Mouse (Mus musculus) CD4-positive, CD25-positive, alpha-beta regulatory T cell, adult 4 months (primary cell): ENCODE measurements around the gene Slco3a1. TPM values are rescaled to one million over a fixed set of nuclear protein-coding genes. Genes with fewer than 3 reads are reported as not detected.

ENCODE experiments used
- ATAC-seq: one replicate; pipeline ENCODE4 v1.8.0; 2017
- polyA plus RNA-seq, 2 experiments: library from polyadenylated mRNA; unstranded; fragments of 100-300 nt; shearing (Covaris generic); gene quantifications; one replicate each; pipeline ENCODE4 v1.2.1; 2017

The Slco3a1 gene
- polyA plus RNA-seq, 2 experiments from 2014 or later: 16.7 to 18.0 TPM

DNA sequence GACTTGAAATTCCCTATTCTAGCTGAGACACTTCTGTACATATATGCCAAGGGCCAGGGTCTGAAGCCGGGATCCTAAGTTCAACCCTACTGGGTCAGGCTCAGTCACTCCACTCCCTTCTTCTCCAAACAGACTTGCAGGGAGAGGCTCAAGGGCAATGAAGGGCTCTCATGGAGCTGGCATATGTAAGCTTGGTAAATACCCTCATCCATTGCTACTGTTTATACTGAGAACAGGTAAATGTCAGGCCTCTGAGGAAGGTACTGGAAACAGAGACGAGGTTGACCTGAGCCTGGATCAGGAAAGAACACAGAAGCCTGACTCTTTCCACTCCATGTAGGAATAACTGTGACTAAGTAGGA is 70.6 kb downstream of the Slco3a1 start:
- no peak for ATAC-seq

DNA sequence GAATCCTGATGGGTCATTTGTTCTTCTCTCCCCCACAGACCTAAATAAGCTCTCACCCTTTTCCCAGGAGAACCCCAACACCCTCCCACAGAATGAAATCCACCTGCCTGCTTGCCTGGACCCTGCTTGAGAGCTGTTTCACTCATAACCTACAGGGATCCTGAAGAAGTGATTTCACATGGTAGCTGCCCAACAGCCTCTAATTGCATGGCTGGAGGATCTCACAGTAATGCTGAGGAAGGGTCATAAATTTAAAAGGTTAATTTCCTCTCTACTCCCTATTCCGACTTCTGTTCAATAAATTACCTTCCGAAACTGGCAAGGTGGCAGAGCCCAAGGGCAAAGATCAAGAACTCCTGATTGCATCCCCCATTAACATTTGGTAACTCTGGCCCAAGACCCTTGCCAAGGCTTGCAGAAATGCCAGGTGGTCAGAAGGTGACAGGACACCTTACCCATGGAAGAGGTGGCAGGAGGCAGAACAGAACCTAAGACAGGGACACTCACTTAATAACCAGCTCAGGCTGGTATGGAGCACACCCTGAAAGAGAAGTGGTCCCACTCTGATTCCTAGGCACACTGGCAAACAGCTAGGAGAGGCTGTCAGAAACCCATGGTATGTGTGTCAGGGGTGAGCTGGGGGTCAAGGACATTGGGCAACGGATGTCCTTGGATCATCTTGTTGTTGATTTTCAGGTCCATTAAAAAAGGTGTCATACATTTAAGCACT is 71.1 kb downstream of the Slco3a1 start:
- ATAC-seq: no peak

DNA sequence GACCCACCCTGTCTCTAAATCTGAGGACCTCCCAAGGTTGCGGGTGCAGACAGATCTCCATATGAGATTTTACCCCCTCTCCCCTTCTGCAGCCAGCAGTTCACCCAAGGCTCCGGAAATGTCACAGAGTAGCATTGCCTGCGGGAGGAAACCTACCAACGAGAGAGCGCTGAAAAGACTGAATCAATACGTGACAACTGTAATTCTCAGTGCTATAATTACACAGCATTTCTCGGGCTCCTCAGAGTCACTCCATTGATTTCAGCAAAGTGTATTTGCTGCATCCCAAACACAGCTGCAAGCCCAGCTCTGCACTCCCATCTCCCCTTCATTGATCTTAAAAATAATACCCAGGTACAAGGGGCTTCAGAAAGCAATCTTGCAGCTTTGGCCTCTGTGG is 82.8 kb downstream of the Slco3a1 start:
- ATAC-seq: no peak

DNA sequence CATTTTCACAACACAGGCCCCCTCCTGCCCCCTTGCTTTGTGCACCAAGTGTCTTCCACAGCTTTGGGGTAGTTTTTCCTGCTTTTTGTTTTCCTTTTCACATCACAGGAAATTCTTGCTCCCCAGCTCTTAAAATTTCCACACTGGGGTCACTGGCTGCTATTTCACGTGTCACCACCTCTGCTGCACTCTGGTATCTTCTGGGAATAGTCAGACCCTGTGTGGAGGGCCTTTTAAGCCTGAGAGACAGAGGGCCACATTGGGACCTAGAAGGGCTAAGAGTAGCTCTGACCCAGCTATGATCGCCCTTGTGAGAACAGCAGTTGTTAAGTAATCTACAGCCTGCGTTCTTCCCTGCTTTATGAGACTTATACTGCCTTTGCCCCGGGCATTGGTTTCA is 87.7 kb downstream of the Slco3a1 start:
- ATAC-seq: no peak

DNA sequence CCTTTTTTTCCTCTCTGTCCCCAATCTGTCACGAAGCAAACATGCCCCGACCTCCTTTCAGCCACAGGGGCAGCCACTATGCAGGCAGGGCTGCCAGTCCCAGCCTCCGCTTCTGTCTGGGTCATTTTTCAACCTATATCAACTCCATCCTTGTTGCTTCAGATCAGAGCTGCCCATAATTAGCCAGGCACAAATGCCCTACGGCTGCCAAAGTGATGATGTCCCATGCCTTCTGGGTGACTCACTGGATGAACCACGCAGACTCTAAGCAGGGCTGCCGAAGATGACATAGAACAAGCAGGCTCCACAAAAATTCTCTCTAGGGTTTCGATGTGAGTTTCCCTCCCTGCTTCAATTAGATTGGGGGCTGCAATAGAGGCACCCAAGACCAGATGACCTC is 89.9 kb downstream of the Slco3a1 start:
- ATAC-seq: no peak

- ATAC-seq: no peak
These were observed 92.1 kb downstream of the Slco3a1 start for GRCm38 (mm10) chr7:74462451-74462850.

DNA sequence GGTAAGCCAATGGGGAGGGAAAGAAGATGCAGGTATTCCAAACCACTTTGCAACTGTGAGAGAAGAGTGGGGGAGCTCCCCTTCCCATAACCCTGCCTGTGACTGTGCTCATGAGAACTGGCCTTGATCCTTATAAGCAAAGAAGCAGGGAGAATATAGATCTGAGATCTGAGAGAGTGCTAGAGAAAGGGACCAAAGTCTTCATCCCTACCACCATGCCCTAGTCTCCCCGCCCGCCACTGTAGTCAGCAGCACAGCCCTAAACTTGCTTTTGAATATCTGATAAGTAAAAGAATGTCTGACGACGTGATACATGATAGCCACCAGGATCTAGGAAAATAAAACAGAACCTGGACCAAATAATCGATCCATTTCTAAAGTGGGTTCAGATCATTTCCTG is 92.8 kb downstream of the Slco3a1 start:
- ATAC-seq: no peak

DNA sequence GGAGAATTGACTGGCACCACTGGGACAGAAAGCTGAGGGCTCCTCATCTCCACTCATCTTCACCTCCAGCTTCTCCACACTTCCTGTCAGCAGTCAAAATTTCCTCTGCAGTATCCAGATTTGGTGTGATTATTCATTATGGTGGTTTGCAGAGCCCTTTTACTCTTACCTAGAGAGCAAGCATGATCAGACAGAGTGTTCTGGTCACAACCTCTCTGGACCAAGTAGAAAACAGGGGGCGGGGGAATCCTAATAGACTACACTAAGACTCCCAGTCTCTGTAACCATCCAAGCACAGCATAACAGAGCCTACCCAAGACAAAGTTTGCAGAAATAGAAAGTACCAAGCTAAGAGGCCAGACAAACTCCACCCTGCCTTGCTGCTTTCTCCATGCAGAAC is 93.4 kb downstream of the Slco3a1 start:
- no peak for ATAC-seq

GRCm38 (mm10) chr7:74459812-74460211 is 94.8 kb downstream of the Slco3a1 start:
- ATAC-seq: no peak

- ATAC-seq: peak; percentile 32
These were observed 95.3 kb downstream of the Slco3a1 start for GRCm38 (mm10) chr7:74459277-74459676.

DNA sequence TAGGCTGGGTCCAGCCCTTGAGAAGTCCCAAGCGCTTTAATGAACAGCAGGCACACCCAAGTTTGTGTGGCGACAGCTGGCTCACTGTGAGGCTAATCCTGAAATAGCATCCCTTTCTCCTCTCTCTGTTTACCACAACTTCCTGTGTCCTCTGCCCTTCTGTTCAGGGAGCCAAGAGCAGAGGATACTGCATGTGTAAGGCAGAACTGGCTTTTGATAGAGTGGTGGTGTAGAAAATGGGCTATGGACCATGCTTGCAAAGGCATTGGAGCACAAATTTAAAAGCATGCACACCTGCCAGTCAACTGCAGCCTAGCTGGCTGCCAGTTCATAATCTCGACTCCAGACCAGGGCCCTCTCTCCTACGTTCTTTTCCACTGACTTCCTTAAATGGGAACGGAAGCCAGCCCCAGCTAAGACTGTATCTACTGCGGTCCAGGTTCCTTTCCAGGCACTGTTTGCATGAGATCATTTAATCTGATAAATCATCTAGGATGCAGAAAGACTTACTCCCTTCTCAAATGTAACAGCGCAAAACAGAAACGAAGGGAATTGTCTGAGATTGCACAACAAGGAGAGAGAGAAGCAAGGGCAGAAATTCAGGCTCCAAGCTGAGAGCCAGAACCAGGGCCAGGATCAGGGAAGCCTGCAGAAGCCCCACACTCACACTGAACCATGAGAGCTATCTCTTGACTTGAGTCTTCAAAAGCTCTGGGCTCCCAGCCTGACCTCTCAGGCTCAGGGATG is 95.9 kb downstream of the Slco3a1 start:
- ATAC-seq: no peak

DNA sequence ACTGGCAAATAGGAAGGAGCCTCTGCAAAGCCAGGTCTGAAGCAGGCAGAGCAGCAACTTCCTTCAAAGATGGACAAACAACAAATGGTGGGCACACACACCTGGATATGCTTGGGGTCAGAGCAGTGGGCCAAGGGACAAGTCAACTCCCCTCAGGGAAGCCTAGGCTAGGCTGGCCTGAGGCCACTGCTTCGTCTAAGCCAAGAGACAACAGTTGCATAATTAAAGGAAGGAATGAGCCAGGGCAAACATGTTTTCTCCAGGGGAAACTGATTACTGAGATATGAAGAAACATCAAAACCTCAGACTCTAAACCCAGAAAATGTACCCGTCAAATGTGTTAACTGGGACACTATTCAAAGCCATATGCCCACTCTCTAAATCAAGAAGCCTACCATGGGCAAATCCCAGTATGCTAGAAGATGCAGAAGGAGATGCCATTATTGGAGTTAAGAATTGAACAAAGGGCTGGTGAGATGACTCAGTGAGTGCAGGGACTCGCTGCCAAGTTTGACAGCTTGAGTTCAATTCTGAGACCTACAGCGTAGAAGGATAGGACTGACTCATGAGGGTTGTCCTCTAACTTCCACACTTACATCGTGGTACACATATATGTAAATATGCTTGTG is 97.1 kb downstream of the Slco3a1 start:
- no peak for ATAC-seq

- ATAC-seq: no peak
These were observed 97.8 kb downstream of the Slco3a1 start for GRCm38 (mm10) chr7:74456781-74457180.

GRCm38 (mm10) chr7:74451047-74451446 is 103.5 kb downstream of the Slco3a1 start:
- ATAC-seq: no peak

DNA sequence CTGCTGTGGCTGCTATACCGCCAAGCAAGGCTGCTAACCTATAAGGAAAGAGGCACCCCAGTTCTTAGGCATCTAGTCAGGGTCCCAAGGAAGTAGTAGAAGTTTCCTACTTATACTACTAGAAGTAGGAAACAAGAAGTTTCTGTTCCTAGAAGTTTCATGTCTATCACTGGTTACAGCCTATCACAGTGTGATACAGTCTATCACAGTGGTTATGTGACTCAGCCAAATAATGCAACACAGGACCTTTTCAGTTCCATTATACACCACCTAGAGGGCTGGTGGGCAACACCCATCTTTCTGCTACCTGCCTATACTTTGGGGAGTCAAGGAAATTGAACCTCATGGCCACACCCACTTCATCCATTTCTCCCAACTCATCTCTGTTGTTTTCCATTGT is 104.8 kb downstream of the Slco3a1 start:
- ATAC-seq: no peak

- ATAC-seq: no peak
These were observed 106.8 kb downstream of the Slco3a1 start for GRCm38 (mm10) chr7:74447781-74448180.

DNA sequence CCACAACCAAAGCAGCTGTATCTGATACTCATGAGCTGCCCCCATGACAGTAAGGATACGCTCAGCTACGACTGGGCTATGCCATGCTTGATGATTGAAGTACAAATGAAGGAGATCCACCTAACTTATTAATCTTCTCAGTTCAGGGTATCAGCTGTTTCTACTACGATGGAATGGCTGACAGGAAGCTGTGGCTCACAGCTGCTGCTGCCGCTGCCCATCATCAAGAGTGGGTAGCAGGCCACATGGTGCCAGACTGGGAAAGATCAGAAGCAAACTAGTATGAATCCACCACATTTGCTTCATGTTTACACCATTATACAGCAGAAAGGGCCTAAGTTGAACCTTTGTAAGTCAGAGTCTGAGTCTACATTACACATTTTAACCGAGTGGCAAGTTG is 109.4 kb downstream of the Slco3a1 start:
- no peak for ATAC-seq

- peak; percentile 34 for ATAC-seq
These were observed 112.2 kb downstream of the Slco3a1 start for GRCm38 (mm10) chr7:74442380-74442779.

DNA sequence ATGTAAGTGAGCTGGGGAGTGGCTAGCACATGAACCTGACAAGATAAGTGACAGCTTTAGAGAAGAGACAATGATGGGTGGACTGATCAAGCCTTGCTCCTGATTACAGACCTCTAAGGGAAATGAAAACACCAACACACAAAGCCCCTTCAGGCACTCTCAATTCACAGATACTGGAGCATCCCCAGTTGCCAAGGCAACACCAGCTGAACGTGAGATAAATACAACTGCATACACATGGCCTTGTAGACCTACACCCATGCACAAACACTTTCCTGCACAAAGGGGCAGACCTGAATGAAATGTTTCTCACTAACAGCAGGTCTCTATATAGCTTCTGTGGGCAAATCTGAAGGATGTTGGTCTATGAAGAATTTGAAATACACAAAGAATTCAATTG is 117.0 kb downstream of the Slco3a1 start:
- ATAC-seq: no peak

DNA sequence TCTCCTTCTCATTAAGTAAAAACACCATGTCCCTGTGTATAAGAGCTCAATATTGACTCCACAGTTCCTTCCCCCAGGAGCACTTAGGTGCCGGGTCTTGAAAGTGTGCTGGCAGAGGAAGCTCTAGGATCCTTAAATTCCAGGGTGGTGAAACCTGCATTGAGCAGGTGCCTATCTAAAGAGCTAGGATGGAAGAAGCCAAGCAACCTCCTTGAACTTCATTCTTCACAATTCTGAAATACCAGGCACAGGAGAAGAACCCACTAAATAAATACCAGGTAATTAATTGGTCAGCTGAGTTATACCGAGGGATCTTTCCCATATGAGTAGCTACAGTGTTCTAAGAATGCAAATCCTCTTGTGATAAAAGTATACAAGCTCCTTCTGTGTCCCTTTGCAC is 117.9 kb downstream of the Slco3a1 start:
- no peak for ATAC-seq

DNA sequence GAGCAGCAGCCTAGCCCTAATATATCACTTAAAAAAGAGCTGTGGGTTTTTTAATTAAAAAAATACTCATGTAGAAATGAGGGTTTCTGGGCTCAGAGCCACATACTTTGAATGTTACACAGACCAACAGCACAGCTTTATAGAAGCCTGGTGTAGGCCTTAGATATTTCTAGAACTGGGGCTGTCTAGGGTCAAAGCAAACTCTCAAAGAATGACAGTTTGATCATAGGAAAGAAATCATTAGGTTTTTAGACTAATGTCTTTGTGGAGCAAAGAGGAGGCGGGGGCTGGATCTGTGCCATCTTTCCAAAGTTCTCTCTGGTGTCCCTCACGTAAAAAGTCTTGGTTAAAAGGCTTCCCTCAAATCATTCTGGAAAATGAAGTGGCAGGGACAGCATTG is 121.6 kb downstream of the Slco3a1 start:
- ATAC-seq: no peak

DNA sequence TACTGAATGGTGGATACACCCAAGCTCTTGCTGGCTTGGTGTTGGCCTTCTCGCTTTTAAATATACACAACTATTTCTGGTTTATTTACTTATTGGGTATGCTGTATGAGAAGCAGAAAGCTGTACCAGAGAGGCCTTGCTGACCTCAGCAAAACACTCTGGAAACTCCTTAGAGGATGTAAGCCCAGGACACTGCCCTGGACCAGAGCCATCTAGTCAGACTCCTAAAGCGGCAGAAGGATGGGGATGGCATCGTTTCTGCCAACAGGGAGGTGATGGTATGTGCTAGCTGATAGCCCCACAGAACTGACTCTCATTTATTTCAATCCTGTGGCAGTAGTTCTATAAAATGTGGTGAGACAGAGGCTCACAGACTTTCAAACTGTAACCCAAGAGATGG is 125.3 kb downstream of the Slco3a1 start:
- no peak for ATAC-seq

GRCm38 (mm10) chr7:74427135-74427534 is 127.4 kb downstream of the Slco3a1 start:
- ATAC-seq: peak; percentile 69

- ATAC-seq: no peak
These were observed 128.6 kb downstream of the Slco3a1 start for GRCm38 (mm10) chr7:74425941-74426340.
